Mouse (Mus musculus) right cerebral cortex, adult 2 months (tissue): ENCODE measurements around the gene Sarnp.

ENCODE experiments used
- DNase-seq, 2 experiments: peaks; one replicate each; pipeline ENCODE4 v3.0.0; 2021 to 2022; ENCODE audit warnings: low spot score in 2 of 2

Gene Sarnp

DNA sequence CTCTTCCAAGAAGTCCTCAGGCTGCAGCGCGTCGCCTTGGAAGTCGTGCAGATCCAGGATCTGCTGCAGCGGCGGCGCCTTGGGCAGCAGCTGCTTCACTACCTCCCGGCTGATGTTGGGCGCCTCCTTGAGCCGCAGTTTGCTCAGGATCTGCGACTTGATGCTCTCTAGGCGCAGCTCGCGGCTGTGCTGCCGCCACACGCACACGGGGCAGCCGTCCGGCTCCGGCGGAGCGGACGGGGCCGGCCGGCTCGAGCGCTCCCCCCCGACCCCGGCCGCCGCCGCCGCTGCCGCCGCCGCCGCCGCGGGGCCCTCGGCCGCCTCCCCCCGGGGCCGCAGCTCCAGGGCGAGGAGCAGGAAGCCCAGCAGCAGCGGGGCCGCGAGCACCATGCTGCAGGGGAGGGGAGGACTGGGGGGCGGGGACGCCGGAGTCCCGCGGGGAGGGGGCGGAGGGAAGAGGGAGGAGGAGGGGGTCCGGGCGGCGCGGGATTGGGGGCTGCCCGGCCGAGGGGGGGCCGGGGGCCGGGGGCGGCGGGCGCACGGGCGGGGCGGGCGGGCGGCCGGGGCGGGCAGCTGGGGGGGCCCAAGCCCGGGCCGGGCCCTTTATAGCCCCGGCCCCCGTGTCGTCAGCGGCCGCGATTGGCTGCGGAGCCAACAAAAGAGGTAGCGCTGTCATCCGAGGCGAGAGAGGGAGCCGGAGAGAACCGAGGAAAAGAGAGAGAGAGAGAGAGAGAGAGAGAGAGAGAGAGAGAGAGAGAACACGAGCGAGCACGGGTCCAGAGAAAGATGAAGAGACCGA, 74.4 kb downstream of the Sarnp start, which contains the start of gene Gdf11:
TSS of gene Gdf11 (minus strand) at position 423 of the 799 bp plus-strand sequence.
- no peak for DNase-seq

DNA sequence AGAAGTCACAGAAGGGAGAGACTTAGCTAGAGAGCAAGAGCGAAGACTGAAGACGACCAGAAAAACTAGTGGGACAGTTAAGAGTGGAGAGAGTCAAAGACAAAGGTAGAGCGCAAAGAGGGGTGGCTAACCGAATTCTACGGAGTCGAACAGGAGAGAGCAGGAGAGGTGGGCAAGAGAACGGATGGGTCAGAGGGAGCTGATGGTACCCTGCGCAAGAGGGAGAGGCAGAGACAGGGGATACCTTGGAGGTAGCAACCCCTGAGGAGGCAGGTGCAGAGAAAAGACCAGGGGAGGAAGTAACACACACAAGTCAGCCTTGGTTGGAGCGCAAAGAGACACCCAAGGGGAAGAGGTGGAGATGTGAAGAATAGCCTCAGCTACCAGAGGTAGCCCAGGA, 75.1 kb downstream of the Sarnp start:
- no peak for DNase-seq

- peak; percentile 84 to 86 for DNase-seq
Measured at GRCm38 (mm10) chr10:128895437-128895836, 78.3 kb downstream of the Sarnp start.

DNA sequence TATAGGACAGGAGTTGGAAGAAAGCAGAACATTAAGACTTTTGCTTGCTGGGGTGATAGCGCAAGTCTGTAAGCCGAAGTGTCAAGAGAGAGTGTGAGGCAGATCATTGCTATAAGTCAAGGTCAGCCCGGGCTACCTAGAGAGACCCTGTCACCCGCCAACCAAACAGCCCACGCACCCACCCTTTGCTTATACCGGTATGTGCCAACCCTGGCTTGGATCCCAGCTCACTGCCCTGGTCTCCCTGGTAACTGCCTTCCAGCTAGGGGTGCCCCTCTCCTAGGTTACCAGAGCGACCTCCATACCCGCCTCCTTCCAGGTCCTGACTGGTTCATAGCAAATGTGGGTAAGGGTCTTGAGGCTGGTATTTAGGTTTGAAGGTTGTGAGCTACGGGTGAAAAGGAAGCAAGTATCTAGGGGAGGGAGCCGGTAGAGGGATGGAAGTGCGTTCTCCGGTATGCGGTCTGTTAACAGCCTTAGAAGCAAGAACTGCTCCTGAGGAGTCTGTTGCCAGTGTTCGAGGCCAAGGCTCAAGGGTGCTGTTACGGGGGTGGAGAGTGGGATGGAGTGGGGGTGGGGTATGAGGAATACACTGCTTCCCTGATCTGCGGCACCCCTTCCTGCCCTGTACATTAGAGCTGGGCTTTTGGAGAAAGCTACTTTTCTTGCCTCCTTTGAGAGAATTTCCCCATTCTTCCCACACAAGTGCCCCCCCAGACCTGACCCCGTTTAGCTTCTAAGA, 79.0 kb downstream of the Sarnp start:
- peak in 1 of 2 experiments; percentile 46 for DNase-seq

GRCm38 (mm10) chr10:128896807-128897206, 79.7 kb downstream of the Sarnp start:
- DNase-seq, result no peak

DNA sequence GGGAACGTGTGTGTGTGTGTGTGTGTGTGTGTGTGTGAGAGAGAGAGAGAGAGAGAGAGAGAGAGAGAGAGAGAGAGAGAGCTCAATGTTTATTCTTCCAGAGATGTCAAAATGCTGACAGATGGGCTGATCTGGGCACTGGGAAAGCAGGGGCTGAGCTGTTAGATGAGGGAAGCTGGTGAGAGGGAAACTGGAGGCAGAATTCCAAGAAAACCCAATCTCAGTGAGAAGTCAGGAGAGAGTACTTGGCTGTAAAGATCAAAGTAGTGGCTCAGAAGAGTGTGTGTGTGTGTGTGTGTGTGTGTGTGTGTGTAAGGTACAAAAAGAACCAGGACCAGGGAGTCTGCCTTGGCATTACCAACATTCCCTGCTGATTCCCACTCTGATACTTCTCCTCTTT, 80.4 kb downstream of the Sarnp start:
- DNase-seq, result no peak

DNA sequence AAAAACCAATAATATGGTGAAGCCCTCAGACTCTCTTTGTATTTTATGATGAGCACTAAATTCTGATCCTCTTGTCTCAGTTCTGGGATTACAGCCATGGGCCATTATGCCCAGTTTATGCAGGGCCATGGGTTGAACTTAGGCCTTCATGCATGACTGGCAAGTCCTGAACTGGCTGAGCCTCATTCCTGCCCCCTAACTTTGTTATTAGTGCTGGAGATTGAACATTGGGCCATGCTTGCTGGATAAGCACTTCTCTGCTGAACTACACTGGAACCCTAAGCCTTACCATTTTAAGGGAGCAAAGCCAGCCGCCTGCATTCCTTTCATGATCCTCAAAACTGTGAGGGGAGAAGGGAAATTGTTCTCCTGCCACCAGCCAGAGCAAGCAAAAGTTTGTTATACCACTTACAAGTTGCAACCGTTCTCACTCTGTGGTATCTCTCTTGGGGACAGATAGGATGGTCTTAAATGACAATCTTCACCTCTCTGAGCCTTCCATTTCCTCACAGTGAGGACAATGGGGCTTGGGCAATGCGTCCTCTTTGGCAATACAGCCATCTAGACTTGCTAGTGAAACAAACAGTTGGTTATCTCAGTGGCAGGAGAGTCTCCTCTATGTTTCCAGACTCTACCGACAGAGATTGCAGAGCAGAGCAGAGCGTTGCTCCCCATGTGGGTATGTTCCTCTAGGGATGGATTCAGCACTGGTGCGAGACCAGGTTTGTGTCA, 82.8 kb downstream of the Sarnp start:
- no peak for DNase-seq

DNA sequence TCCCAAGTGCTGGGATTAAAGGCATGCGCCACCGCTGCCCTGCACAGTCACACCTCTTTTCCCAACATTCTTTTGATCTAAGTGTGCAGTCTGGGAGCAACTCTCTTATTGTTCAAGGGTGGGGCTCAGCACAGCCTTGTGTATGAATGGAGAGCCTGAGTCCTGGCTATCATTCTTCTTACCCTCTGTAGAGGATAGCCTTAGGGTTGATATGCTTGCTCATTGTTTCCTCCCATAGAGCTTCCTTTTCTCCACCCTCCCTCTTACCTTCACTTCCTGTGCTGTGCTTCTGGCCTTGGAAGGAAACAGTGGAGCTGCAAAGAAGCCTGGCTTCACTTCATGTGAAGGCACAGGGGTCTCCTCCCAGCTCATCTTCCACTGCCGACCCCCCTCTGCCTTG, 83.6 kb downstream of the Sarnp start, which contains the start of gene Cd63:
TSS of gene Cd63 (plus strand) at position 292 of the 400 bp plus-strand sequence.
- no peak for DNase-seq

DNA sequence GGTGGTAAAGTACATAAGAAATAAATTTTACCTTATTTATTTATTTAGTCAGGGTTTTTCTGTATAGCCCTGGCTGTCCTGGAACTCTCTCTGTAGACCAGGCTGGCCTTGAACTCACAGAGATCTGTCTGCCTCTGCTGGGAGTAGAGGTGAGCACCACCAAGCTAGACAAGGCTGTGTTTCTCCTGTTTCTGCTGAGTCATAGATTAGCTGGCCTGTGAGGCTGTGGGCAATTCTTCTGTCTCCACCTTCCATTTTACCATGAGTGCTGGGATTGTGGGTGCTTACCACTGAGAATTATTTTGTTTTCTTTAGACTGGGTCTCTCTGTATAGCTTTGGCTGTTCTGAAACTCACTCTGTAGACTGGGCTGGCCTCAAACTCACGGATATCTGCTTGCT, 84.3 kb downstream of the Sarnp start:
- DNase-seq, result no peak

- no peak for DNase-seq
Measured at GRCm38 (mm10) chr10:128902409-128902988, 85.4 kb downstream of the Sarnp start.

DNA sequence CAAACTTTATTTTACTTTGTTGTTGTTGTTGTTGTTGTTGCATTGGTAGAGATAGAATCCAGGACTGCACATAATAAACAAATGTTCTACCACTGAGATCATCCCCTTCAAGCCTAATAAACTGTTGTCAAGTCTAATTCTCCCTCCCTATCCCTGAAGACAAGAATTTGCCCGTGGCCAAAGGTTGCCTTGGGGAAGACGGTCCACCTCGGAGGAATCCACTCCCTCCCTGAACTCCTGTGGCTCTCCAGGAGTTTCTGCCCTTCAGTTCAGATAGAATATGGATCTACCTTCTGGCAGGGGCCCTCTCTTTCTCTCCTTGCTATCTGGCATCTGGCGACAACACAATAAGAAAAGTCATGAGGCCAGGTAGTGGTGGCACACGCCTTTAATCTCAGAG, 87.7 kb downstream of the Sarnp start:
- no peak for DNase-seq

- no peak for DNase-seq
Measured at GRCm38 (mm10) chr10:128908778-128909448, 91.8 kb downstream of the Sarnp start.

- peak in 1 of 2 experiments; percentile 64 for DNase-seq
Measured at GRCm38 (mm10) chr10:128909567-128910028, 92.5 kb downstream of the Sarnp start.

DNA sequence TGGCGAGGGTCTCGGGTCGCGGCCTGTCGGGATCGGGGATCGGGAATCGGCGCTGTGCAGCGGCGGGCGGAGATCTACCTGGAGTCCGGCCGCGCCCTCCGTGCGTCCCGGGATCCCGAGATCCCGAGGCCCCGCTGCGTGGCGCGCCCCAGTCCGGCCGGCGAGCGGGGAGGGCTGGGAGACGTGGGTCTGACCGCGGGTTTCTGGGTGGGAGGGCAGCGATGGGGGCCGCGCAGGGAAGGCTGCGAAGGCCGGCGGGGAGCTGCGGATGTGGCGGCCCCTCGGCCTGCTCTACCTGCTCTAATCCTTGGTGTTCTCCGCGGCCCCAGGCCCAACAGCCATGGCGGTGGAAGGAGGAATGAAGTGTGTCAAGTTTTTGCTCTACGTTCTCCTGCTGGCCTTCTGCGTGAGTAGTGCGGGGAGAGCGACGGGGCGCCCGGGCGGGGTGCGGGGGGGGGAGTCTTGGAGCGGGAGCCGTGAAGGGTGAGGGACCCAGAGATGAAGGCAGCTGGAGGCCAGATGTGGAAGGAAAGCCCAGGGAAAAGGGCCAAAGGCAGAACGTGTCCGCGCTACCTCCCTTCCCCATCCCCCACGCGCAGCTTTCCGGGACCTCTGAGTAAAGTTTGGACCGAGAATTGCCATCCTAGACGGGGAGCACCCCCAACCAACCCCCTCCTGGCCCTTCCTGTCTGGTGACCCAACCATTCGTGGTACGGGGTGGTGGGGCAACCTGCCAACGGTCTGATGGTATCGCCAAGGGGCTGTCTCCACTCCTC, 93.1 kb downstream of the Sarnp start:
- DNase-seq, result peak in 1 of 2 experiments; percentile 40

GRCm38 (mm10) chr10:128911430-128911829, 94.3 kb downstream of the Sarnp start:
- no peak for DNase-seq

DNA sequence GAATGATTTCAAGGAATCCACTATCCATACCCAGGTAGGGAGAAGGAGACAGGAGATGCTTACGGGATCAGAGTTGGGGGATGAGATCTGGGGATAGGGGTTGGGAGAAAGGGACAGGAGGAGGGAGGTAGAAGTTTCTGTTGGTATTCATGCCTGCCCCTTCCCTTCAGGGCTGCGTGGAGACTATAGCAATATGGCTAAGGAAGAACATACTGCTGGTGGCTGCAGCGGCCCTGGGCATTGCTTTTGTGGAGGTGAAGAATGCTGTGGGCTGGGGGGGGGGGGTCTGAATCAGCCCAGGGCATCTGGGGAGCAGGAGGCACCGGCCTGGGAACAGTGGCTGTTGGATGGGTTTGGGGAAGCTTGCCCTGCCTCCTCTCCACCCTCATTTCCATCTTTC, 95.1 kb downstream of the Sarnp start:
- DNase-seq, result no peak

DNA sequence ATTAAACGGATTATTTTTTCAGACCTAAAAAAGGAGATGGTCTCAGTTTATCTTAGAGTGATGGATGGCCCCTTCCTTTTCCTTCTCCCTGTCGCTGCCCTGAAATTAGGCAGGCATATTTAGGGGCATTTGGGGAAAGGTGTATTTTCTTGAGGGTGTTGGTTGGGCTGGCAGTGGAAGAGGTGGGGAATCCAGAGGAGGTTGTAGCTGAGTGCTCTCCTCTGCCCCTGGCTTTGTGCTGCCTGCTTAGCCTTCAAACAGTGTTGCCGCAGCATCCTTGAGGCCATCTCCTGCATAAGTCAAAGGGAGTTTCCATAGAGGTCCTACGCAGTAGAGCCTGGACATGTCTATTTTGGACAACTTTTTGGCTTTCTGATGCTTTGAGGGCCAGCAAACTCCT, 95.7 kb downstream of the Sarnp start:
- DNase-seq, result no peak

DNA sequence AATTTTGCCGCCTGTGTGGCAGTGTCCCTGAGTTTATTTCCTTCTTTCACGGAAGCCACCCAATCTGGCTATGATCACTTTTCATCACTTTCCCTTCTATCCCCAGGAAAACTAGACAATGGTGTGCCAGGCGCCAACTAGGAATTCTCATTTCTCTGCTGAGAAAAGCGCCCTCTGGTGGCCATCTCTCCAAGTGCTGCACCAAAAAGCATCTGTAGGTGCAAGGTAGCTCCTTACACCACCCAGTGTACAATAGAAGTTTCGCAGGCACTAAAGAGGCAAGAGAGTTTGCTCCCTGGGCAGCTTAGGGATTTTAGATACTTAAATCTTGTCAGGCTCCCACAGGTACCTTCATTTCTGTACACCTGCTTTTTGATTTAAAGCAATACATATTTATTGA, 96.1 kb downstream of the Sarnp start:
- DNase-seq, result peak; percentile 95

DNA sequence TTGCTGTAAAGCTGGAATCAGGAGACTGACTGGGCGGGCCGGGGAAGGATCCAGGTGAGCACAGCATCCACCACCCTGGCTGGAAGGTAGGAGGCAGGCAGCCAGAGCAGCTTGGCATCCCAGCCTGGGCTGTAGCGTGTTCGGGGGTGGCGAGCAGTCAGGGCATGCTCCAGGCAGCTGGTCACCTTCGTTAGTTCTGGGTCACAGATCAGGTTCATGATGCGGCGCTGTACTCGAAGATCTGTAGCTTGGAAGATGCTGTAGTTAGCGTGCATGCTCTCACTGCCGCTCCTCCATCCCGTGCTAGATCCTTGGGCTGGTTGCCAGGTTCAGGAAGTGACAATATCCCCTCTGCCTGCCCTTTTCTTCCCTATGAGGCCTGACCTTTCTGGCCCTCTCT, 96.6 kb downstream of the Sarnp start:
- DNase-seq, result no peak

DNA sequence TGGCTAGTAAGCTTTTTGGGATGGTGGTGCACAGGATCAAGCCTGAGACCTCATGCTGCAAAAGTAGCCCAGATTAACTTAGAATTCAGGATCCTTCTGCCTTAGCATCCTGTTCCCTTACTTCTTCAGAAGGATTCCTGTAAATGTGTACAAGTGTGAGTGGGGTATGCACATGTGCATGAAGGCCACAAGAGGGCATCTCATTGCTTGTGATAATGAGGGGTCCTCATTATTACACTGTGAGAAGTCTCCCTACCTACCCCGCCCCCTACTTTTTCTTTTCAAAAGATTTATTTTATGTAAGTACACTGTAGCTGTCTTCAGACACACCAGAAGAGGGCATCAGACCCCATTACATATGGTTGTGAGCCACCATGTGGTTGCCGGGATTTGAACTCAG, 98.4 kb downstream of the Sarnp start:
- DNase-seq, result no peak
